Mouse (Mus musculus) testis, adult 2 months (tissue): Measurements from ENCODE around the gene Camta1. TPM values are rescaled to one million over a fixed set of nuclear protein-coding genes. Genes with fewer than 3 reads are reported as not detected.
A peak's percentile ranks its signal among the peaks of the same experiment; 100 is the strongest.

ENCODE experiments used
- H3K27ac ChIP-seq: fragments of 200-500 bp; 2 replicates; pipeline ENCODE4 v1.5.1; 2012; ENCODE audit warnings: low read depth, low read length; ENCODE audit not compliant: control insufficient read depth, insufficient read depth
- H3K27me3 ChIP-seq: fragments of 200-500 bp; 2 replicates; pipeline ENCODE4 v1.6.1; 2012; ENCODE audit warnings: mild to moderate bottlenecking, low read length, moderate library complexity; ENCODE audit not compliant: control insufficient read depth, insufficient read depth
- H3K36me3 ChIP-seq: fragments of 200-500 bp; 2 replicates; pipeline ENCODE4 v1.6.1; 2012; ENCODE audit warnings: mild to moderate bottlenecking, low read length; ENCODE audit not compliant: control insufficient read depth, insufficient read depth
- H3K4me1 ChIP-seq: fragments of 200-500 bp; 2 replicates; pipeline ENCODE4 v1.6.1; 2012; ENCODE audit warnings: low read length; ENCODE audit not compliant: control insufficient read depth, insufficient read depth
- H3K4me3 ChIP-seq: fragments of 200-500 bp; 2 replicates; pipeline ENCODE4 v1.5.1; 2012; ENCODE audit warnings: low read depth, mild to moderate bottlenecking, low read length, moderate library complexity, mixed read lengths; ENCODE audit not compliant: control insufficient read depth
- CTCF ChIP-seq: fragments of 200-500 bp; IDR thresholded peaks from 2 replicates; pipeline ENCODE4 v1.5.1; 2012; ENCODE audit warnings: low read depth, mild to moderate bottlenecking, inconsistent platforms, low read length, moderate library complexity; ENCODE audit not compliant: control insufficient read depth, insufficient read depth, insufficient replicate concordance
- POLR2A ChIP-seq: fragments of 200-500 bp; IDR thresholded peaks from 2 replicates; pipeline ENCODE4 v1.6.1; 2012; ENCODE audit warnings: low read depth, mild to moderate bottlenecking, inconsistent platforms, low read length, moderate library complexity; ENCODE audit not compliant: control insufficient read depth
- polyA plus RNA-seq: library from polyadenylated mRNA; depleted of rRNA; stranded (reverse); fragments of >200 nt; gene quantifications from 2 replicates; pipeline ENCODE4 v1.2.3, GENCODE M21; 2012

Camta1 gene
- polyA plus RNA-seq, 1 experiment = 15.4 TPM

- peaks cover 3% of the 10 kb centered on the region for H3K4me1 ChIP-seq
- no peak overlapping the region for H3K4me3 ChIP-seq
- no peak for TF ChIP-seq POLR2A
- H3K27ac ChIP-seq = no peak overlapping the region
- no peaks in the 10 kb centered on the region for H3K27me3 ChIP-seq
- no peaks in the 10 kb centered on the region for H3K36me3 ChIP-seq
Observed at GRCm38 (mm10) chr4:150921206-150921605, 940.5 kb downstream of the Camta1 start.

GRCm38 (mm10) chr4:150917336-150918027 lies 944.2 kb downstream of the Camta1 start:
- H3K4me1 ChIP-seq = peaks cover 5% of the 10 kb centered on the region
- TF ChIP-seq POLR2A = no peak
- TF ChIP-seq CTCF = no peak
- H3K36me3 ChIP-seq = no peaks in the 10 kb centered on the region
- no peaks in the 10 kb centered on the region for H3K27me3 ChIP-seq
- peak overlapping the region; percentile 51 for H3K4me3 ChIP-seq
- H3K27ac ChIP-seq = no peak overlapping the region

GRCm38 (mm10) chr4:150915181-150915906 lies 946.3 kb downstream of the Camta1 start:
- no peaks in the 10 kb centered on the region for H3K36me3 ChIP-seq
- peak overlapping the region; percentile 98 for H3K4me3 ChIP-seq
- peaks cover 2% of the 10 kb centered on the region; the same call in 1 of the 2 replicates for H3K4me1 ChIP-seq
- no peaks in the 10 kb centered on the region for H3K27me3 ChIP-seq
- peak overlapping the region; percentile 95 for H3K27ac ChIP-seq
- TF ChIP-seq CTCF = no peak
- TF ChIP-seq POLR2A = no peak

GRCm38 (mm10) chr4:150914290-150914733 lies 947.4 kb downstream of the Camta1 start, which contains the start of the genes Park7 and Tnfrsf9:
Gene Park7, minus strand, starts transcription at chr4:150914437.
Gene Tnfrsf9, plus strand, starts transcription at chr4:150914562.
- Histone ChIP-seq H3K4me3 (peak within 1 kb of the TSS; percentile 98), H3K27ac (peak within 1 kb of the TSS; percentile 95), H3K36me3 (no peaks in the 10 kb centered on the region), H3K4me1 (peaks cover 4% of the 10 kb centered on the region), H3K27me3 (no peaks in the 10 kb centered on the region)
- TF ChIP-seq CTCF (peak; percentile 43; the same call in 1 of the 2 replicates), POLR2A (peak; percentile 98)

- Histone ChIP-seq H3K4me1 (peaks cover 4% of the 10 kb centered on the region), H3K27me3 (no peaks in the 10 kb centered on the region), H3K36me3 (no peaks in the 10 kb centered on the region), H3K27ac (peak overlapping the region; percentile 95), H3K4me3 (peak overlapping the region; percentile 98)
- TF ChIP-seq CTCF = no peak
- no peak for TF ChIP-seq POLR2A
Observed at GRCm38 (mm10) chr4:150913743-150914142, 947.9 kb downstream of the Camta1 start.

- H3K27ac ChIP-seq = peak overlapping the region; percentile 90
- H3K4me1 ChIP-seq = peaks cover 4% of the 10 kb centered on the region
- peaks cover 2% of the 10 kb centered on the region; the same call in 1 of the 2 replicates for H3K36me3 ChIP-seq
- H3K27me3 ChIP-seq = no peaks in the 10 kb centered on the region
- H3K4me3 ChIP-seq = peak overlapping the region; percentile 80
- TF ChIP-seq CTCF (no peak), POLR2A (no peak)
Observed at GRCm38 (mm10) chr4:150910164-150910951, 951.3 kb downstream of the Camta1 start.
